Mouse (Mus musculus) lung, postnatal 0 days (tissue): ENCODE measurements at regions not wholly inside any gene's neighbourhood (a gene's known extent, or its start where the extent isn't known, plus 50 kb on each side); places are given as distances from the start of the nearest gene placed in this dataset.

ENCODE experiments used
- ATAC-seq: fragments of 200-750 bp; cut with Nextera tagmentation; 2 replicates; pipeline ENCODE4 v1.8.0; 2017; ENCODE audit warnings: moderate library complexity
- DNase-seq: peaks from one replicate; pipeline ENCODE4 v3.0.0-alpha.2; 2016; ENCODE audit warnings: low spot score
- H3K27ac ChIP-seq: fragments of 300-500 bp; sonication (generic); 2 replicates; pipeline ENCODE4 v1.5.1; 2014; ENCODE audit warnings: antibody characterized with exemption, mild to moderate bottlenecking, low read length, mixed read lengths
- H3K27me3 ChIP-seq: fragments of 300-500 bp; sonication (generic); replicated peaks from 2 replicates; pipeline ENCODE4 v1.6.1; 2014; ENCODE audit warnings: low read length, mixed read lengths; ENCODE audit not compliant: insufficient read depth
- H3K36me3 ChIP-seq: fragments of 300-500 bp; sonication (generic); 2 replicates; pipeline ENCODE4 v1.6.1; 2014; ENCODE audit warnings: low read length, mixed read lengths; ENCODE audit not compliant: insufficient read depth
- H3K4me1 ChIP-seq: fragments of 300-500 bp; sonication (generic); 2 replicates; pipeline ENCODE4 v1.6.1; 2014; ENCODE audit warnings: antibody characterized with exemption, low read depth, low read length, mixed read lengths; ENCODE audit not compliant: insufficient read depth
- H3K4me2 ChIP-seq: fragments of 300-500 bp; sonication (generic); replicated peaks from 2 replicates; pipeline ENCODE4 v1.6.1; 2014; ENCODE audit warnings: low read depth, mild to moderate bottlenecking, low read length, moderate library complexity, mixed read lengths
- H3K4me3 ChIP-seq: fragments of 300-500 bp; sonication (generic); 2 replicates; pipeline ENCODE4 v1.5.1; 2014; ENCODE audit warnings: low read depth, low read length
- H3K9ac ChIP-seq: fragments of 300-500 bp; sonication (generic); replicated peaks from 2 replicates; pipeline ENCODE4 v1.6.1; 2014; ENCODE audit warnings: low read depth, mild to moderate bottlenecking
- H3K9me3 ChIP-seq: fragments of 300-500 bp; sonication (generic); 2 replicates; pipeline ENCODE4 v1.6.1; 2016; ENCODE audit warnings: low read length, mixed read lengths
- CTCF ChIP-seq: IDR thresholded peaks from 2 replicates; pipeline ENCODE4 v1.5.1; 2016; ENCODE audit warnings: antibody characterized with exemption, mild to moderate bottlenecking
- EP300 ChIP-seq: IDR thresholded peaks from 2 replicates; pipeline ENCODE4 v1.6.1; 2016; ENCODE audit warnings: antibody characterized with exemption, mild to moderate bottlenecking, control low read depth
- WGBS: fragments of 180-500 bp; shearing (Covaris S2); extraction: QIAGEN DNeasy Blood & Tissue Kit; methylation state at CpG from one replicate; pipeline ENCODE4 v1.1.7; 2014; 5-methylcytosine and 5-hydroxymethylcytosine counted together

GRCm38 (mm10) chr4:125180947-125181346 lies 53.3 kb upstream of the Zc3h12a start:
- Histone ChIP-seq H3K27me3 (no peaks in the 10 kb centered on the region), H3K4me2 (no peak overlapping the region), H3K9me3 (no peaks in the 10 kb centered on the region), H3K4me1 (no peaks in the 10 kb centered on the region), H3K27ac (no peak overlapping the region), H3K4me3 (no peak overlapping the region), H3K9ac (no peak overlapping the region), H3K36me3 (no peaks in the 10 kb centered on the region)
- TF ChIP-seq CTCF = no peak
- TF ChIP-seq EP300 = no peak
- ATAC-seq = no peak
- 88% methylated on average over 6 of the region's 6 CpGs for WGBS
- DNase-seq = no peak

- no peak overlapping the region for H3K4me2 ChIP-seq
- 88% methylated on average over 3 of the region's 3 CpGs for WGBS
- no peaks in the 10 kb centered on the region for H3K9me3 ChIP-seq
- H3K27ac ChIP-seq = no peak overlapping the region
- no peak overlapping the region for H3K9ac ChIP-seq
- no peak overlapping the region for H3K4me3 ChIP-seq
- TF ChIP-seq EP300 (no peak), CTCF (no peak)
- H3K36me3 ChIP-seq = no peaks in the 10 kb centered on the region
- DNase-seq (no peak), ATAC-seq (no peak)
- no peaks in the 10 kb centered on the region for H3K27me3 ChIP-seq
- H3K4me1 ChIP-seq = no peaks in the 10 kb centered on the region
These were observed 50.9 kb upstream of the Zc3h12a start for GRCm38 (mm10) chr4:125178552-125178951.

- Histone ChIP-seq H3K4me3 (no peak overlapping the region), H3K27me3 (no peaks in the 10 kb centered on the region), H3K4me2 (no peak overlapping the region), H3K36me3 (no peaks in the 10 kb centered on the region), H3K9ac (no peak overlapping the region), H3K4me1 (no peaks in the 10 kb centered on the region), H3K27ac (no peak overlapping the region), H3K9me3 (no peaks in the 10 kb centered on the region)
- TF ChIP-seq EP300 (no peak), CTCF (no peak)
- ATAC-seq = no peak
- 67% methylated on average over 6 of the region's 6 CpGs for WGBS
- DNase-seq = no peak
These were observed 50.0 kb upstream of the Zc3h12a start for GRCm38 (mm10) chr4:125177666-125178065.
